Mouse (Mus musculus): ENCODE results near the gene Oip5.

The Oip5 gene

GRCm38 (mm10) chr2:119587383-119587782 is 30.9 kb downstream of the Oip5 start:
- DNase-seq (ENCODE audit: low read depth in 1 of 2, low spot score in 2 of 2), result peak; percentile 34 to 45

GRCm38 (mm10) chr2:119584282-119584681 is 34.0 kb downstream of the Oip5 start:
- DNase-seq (ENCODE audit: low read depth in 1 of 2, low spot score in 2 of 2), result no peak

DNA sequence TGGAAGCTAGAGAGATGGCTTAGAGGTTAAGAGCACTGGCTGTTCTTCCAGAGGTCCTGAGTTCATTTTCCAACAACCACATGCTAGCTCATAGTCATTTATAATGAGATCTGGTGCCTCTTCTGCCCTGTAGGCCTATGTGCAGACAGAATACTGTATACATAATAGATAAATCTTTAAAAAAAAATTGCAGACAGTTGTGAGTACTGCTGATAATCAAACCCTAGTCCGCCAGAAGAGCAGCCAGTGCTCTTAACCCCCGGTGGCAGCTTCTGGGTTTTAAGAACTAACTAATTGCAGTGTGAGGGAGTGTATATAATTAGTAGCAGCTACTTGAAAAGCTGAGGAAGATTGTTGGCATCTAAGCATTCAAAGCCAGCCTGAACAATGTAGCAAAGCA is 34.8 kb downstream of the Oip5 start:
- no peak for DNase-seq (ENCODE audit: low read depth in 1 of 2, low spot score in 2 of 2)

DNA sequence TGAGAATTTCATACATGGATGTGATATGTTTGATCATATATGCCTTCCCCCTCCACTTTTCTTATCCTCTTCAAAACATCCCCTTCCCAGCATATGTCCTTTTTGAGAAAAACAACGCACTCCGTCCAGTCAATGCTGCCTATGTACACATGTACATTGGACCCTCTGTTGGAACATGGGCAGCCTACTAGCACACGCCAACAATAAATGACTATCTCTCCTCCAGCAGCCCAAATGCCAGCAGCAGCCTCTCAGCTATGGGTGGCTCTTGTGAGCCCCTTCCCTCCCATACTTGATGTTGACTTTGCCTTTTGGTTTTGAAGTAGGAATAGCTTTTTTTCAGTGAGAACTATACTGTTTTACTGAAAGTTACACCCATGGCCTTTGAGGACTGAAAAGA is 36.7 kb downstream of the Oip5 start:
- DNase-seq (ENCODE audit: low read depth in 1 of 2, low spot score in 2 of 2), result no peak

- DNase-seq (ENCODE audit: low read depth in 1 of 2, low spot score in 2 of 2), result no peak
These were observed 45.8 kb downstream of the Oip5 start for GRCm38 (mm10) chr2:119572471-119572870.

DNA sequence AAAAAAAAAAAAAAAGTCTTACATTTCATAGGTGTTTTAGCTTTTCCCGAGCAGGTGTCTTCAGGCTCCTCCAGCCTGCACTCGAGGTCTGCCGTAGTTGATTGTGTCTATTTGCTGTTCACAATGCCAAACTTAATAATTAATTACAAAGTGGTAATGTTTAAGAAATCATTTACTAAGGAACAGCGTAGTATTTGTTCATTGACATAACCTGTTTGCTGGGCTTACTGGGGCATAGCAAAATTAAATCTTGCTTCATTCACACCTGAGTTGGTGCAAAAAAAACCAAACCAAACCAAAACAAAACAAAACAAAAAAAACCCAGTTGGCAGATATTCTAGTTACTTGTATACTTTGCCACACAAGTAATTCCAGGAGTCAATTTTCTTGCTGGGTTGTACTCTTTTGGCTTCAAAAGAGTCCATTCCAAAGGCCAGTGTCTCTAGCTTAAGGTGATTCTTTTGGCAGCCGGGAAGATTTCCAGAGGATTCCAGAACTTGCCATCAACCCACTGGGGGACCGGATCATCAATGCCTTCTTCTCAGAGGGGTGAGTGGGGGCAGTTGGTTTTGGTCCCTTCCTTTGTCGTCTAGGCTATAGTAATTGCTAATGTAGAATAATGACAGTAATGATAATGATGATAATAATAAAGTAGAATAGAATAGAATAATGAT is 52.0 kb downstream of the Oip5 start:
- DNase-seq (ENCODE audit: low read depth in 1 of 2, low spot score in 2 of 2), result no peak

GRCm38 (mm10) chr2:119565284-119565683 is 53.0 kb downstream of the Oip5 start:
- DNase-seq (ENCODE audit: low read depth in 1 of 2, low spot score in 2 of 2), result no peak

GRCm38 (mm10) chr2:119561794-119562193 is 56.5 kb downstream of the Oip5 start:
- DNase-seq (ENCODE audit: low read depth in 1 of 2, low spot score in 2 of 2), result no peak
